Mouse (Mus musculus): Measurements from ENCODE around the gene Nfix. TPM values are rescaled to one million over a fixed set of nuclear protein-coding genes. Genes with fewer than 3 reads are reported as not detected.
"Not testable (repeated sequence)": the region's sequence is repeated elsewhere in the genome, so short reads cannot be mapped to it uniquely, and the experiment has no call there.

Nfix gene
- total and polyA plus RNA-seq, 2 experiments from 2014 or later, result 92.5 to 123 TPM

DNA sequence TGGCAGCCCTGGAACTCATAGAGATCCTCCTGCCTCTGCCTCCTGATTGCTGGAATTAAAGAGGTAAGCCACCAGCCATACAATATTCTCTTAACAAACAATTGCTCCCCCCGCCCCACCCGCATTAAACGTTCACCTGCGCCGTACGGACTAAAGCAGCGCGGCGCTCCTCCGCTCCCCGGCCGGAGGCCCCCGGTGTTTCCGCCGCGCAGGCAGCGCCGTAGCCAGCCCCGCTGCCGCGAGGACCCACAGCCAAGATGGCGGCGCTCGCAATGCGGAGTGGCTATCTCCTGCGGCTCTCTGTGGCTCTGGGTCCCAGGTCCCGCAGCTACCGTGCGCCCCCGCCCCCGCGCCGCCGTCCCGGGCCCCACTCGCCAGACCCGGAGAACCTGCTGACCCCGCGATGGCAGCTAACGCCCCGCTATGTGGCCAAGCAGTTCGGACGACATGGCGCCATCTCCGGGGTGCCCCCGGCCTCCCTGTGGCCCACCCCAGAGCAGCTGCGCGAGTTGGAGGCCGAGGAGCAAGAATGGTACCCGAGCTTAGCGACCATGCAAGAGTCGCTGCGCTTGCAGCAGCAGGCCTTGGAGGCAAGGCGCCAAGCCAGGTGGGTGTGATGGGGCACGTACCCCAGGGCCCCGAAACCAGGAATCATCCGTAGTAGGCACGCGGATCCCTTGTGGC is 32.0 kb upstream of the Nfix start:
- H3K9ac ChIP-seq (replicated peaks; ENCODE audit: low read length), result peak overlapping the region; percentile 95
- no peak for TF ChIP-seq CTCF (IDR thresholded peaks at IDR 0.05; ENCODE audit: low read depth)
- WGBS, result 1% methylated on average over 59 of the region's 59 CpGs
- H3K9me3 ChIP-seq (ENCODE audit: low read length), result no peaks in the 10 kb centered on the region
- H3K27ac ChIP-seq, result peak overlapping the region; percentile 98
- ATAC-seq (peak; percentile 77), DNase-seq (ENCODE audit: low spot score) (peak; percentile 85)
- peak overlapping the region; percentile 93 for H3K4me3 ChIP-seq (ENCODE audit: low read length)
- 0 out of 2 replicates have a peak, but pooled peaks cover 12% of the 10 kb centered on the region for H3K4me1 ChIP-seq (ENCODE audit: insufficient read depth, low read length)
- peaks cover 16% of the 10 kb centered on the region for H3K36me3 ChIP-seq (ENCODE audit: insufficient read depth, low read length)
- H3K27me3 ChIP-seq (ENCODE audit: insufficient read depth, low read length), result no peaks in the 10 kb centered on the region
- H3K4me2 ChIP-seq (ENCODE audit: low read depth, low read length), result peak overlapping the region; percentile 81

DNA sequence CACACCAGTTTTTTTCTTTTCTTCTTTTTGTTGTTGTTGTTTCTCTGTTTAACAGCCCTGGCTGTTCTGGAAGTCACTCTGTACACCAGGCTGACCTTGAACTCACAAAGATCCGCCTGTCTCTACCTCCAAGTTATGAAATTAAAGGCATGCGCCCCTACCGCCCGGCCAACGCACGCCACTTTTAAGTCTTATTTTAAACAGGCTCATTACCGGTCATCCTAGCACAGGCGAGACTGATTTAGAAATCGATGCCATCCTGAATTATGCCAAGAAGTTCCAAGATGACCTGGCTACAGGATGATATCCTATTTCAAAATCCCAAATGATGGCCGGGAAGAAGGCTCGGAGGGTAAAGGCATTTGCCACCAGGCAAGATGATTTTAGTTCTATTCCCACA is 31.3 kb upstream of the Nfix start, which contains the start of gene Gadd45gip1:
Gene Gadd45gip1 (plus strand): TSS at position 33 of the 400 bp plus-strand sequence.
- no peaks in the 10 kb centered on the region for H3K27me3 ChIP-seq (ENCODE audit: insufficient read depth, low read length)
- ATAC-seq (no peak), DNase-seq (ENCODE audit: low spot score) (no peak)
- H3K36me3 ChIP-seq (ENCODE audit: insufficient read depth, low read length), result peaks cover 9% of the 10 kb centered on the region; the same call in 1 of the 2 replicates
- WGBS, result 82% methylated on average over 11 of the region's 11 CpGs
- 0 out of 2 replicates have a peak, but pooled peaks cover 12% of the 10 kb centered on the region for H3K4me1 ChIP-seq (ENCODE audit: insufficient read depth, low read length)
- H3K9me3 ChIP-seq (ENCODE audit: low read length), result no peaks in the 10 kb centered on the region
- peak within 1 kb of the TSS; percentile 95 for H3K9ac ChIP-seq (replicated peaks; ENCODE audit: low read length)
- peak within 1 kb of the TSS; percentile 81 for H3K4me2 ChIP-seq (ENCODE audit: low read depth, low read length)
- TF ChIP-seq CTCF (IDR thresholded peaks at IDR 0.05; ENCODE audit: low read depth), result no peak
- peak within 1 kb of the TSS; percentile 93 for H3K4me3 ChIP-seq (ENCODE audit: low read length)
- peak within 1 kb of the TSS; percentile 98 for H3K27ac ChIP-seq

DNA sequence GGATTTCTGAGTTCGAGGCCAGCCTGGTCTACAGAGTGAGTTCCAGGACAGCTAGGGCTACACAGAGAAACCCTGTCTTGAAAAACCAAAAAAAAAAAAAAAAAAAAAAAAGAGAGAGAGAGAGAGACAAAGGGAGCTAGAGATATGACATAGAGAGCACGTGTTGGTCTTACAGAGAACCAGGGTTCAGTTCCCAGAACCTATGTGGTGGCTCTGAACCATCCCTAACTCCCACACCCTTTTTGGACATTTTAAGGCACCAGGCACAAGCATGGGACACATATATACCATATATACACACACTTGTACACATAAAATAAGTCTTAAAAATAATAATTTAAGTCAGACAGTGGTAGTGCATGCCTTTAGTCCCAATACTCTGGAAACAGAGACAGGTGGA is 26.4 kb upstream of the Nfix start:
- not testable (repeated sequence) for H3K4me3 ChIP-seq (ENCODE audit: low read length); DNase-seq (ENCODE audit: low spot score); H3K27me3 ChIP-seq (ENCODE audit: insufficient read depth, low read length); ATAC-seq; H3K9me3 ChIP-seq (ENCODE audit: low read length); H3K4me1 ChIP-seq (ENCODE audit: insufficient read depth, low read length); H3K9ac ChIP-seq (replicated peaks; ENCODE audit: low read length); H3K4me2 ChIP-seq (ENCODE audit: low read depth, low read length); H3K27ac ChIP-seq; H3K36me3 ChIP-seq (ENCODE audit: insufficient read depth, low read length)
- WGBS, result 91% methylated on average over 2 of the region's 2 CpGs

DNA sequence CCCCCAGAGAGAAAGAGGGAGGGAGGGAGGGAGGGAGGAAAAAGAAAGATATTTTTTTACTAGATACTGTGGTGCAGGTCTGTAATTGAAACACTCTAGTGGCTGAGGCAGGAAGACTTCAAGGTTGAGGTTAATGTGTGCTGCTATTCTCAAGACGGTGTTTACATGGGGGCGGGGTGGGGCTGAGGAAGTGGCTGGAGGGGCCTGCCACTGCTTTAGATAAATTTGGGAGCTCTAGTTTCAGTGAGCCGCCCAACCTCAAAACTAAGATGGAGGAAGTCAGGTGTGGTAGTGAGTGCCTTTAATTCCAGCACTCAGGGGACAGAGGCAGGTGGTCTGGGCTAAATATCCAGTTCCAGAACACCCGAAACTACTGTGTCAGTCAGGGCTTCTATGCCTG is 25.5 kb upstream of the Nfix start:
- H3K4me3 ChIP-seq (ENCODE audit: low read length), result no peak overlapping the region
- no peak overlapping the region for H3K9ac ChIP-seq (replicated peaks; ENCODE audit: low read length)
- TF ChIP-seq CTCF (IDR thresholded peaks at IDR 0.05; ENCODE audit: low read depth), result no peak
- H3K9me3 ChIP-seq (ENCODE audit: low read length), result no peaks in the 10 kb centered on the region
- 79% methylated on average over 4 of the region's 4 CpGs for WGBS
- DNase-seq (ENCODE audit: low spot score) (no peak), ATAC-seq (no peak)
- no peaks in the 10 kb centered on the region for H3K27me3 ChIP-seq (ENCODE audit: insufficient read depth, low read length)
- H3K36me3 ChIP-seq (ENCODE audit: insufficient read depth, low read length), result no peaks in the 10 kb centered on the region
- no peak overlapping the region for H3K4me2 ChIP-seq (ENCODE audit: low read depth, low read length)
- H3K27ac ChIP-seq, result no peak overlapping the region
- no peaks in the 10 kb centered on the region for H3K4me1 ChIP-seq (ENCODE audit: insufficient read depth, low read length)

DNA sequence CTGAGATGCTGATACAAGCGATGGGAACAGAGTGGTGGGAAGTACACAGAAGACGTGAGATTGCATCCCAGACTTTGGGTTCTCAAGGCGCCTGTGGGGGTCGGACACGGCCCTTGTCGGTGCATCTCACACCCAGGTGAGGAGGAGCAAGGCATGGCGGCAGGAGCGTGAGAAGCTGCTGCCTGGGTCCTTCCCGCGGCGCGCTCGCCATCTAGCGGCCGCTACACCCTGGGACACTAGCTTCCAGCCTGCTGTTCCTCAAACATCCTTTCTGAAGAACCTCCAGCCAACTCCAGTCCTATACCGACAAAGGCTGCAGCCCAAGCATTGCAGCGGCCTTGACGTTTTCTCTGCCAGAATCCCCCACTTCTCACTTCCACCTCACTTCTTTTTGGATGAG is 23.5 kb upstream of the Nfix start:
- H3K4me1 ChIP-seq (ENCODE audit: insufficient read depth, low read length), result no peaks in the 10 kb centered on the region
- H3K36me3 ChIP-seq (ENCODE audit: insufficient read depth, low read length), result no peaks in the 10 kb centered on the region
- H3K4me3 ChIP-seq (ENCODE audit: low read length), result peak overlapping the region; percentile 27
- TF ChIP-seq CTCF (IDR thresholded peaks at IDR 0.05; ENCODE audit: low read depth), result peak; percentile 93
- peak; percentile 88 for ATAC-seq
- peak overlapping the region; percentile 51 for H3K4me2 ChIP-seq (ENCODE audit: low read depth, low read length)
- H3K9ac ChIP-seq (replicated peaks; ENCODE audit: low read length), result peak overlapping the region; percentile 18; the same call in 1 of the 2 replicates
- under 1% methylated on average over 18 of the region's 18 CpGs for WGBS
- peak; percentile 91 for DNase-seq (ENCODE audit: low spot score)
- H3K27me3 ChIP-seq (ENCODE audit: insufficient read depth, low read length), result no peaks in the 10 kb centered on the region
- H3K9me3 ChIP-seq (ENCODE audit: low read length), result no peaks in the 10 kb centered on the region
- no peak overlapping the region for H3K27ac ChIP-seq

DNA sequence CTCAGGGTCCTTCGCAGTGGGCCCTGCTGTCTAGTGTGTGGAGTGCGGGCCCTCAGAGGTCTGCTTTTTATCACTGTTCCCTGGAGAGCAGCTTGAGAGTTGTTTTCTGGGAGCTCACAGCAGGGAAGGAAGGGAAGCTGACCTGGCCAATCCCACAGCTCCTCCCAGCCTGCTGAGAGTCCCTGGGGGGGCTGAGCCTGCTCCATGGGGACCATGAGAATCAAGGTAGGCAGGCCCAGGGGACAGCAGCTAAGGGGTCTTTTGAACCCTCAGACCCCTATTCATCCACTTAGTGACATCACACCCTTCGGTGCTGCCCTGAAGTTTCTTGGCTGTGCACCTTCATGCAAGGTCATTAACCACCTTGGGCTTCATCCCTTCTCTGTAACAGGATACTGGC is 22.6 kb upstream of the Nfix start, which contains the start of gene Dand5:
Gene Dand5 (minus strand): TSS at position 101 of the 400 bp plus-strand sequence.
- DNase-seq (ENCODE audit: low spot score) (no peak), ATAC-seq (no peak)
- no peaks in the 10 kb centered on the region for H3K36me3 ChIP-seq (ENCODE audit: insufficient read depth, low read length)
- peak within 1 kb of the TSS; percentile 27 for H3K4me3 ChIP-seq (ENCODE audit: low read length)
- no peaks in the 10 kb centered on the region for H3K27me3 ChIP-seq (ENCODE audit: insufficient read depth, low read length)
- no peaks in the 10 kb centered on the region for H3K9me3 ChIP-seq (ENCODE audit: low read length)
- H3K9ac ChIP-seq (replicated peaks; ENCODE audit: low read length), result peak within 1 kb of the TSS; percentile 18; the same call in 1 of the 2 replicates
- no peak within 1 kb of the TSS for H3K27ac ChIP-seq
- H3K4me2 ChIP-seq (ENCODE audit: low read depth, low read length), result peak within 1 kb of the TSS; percentile 51
- WGBS, result 53% methylated on average over 3 of the region's 3 CpGs
- H3K4me1 ChIP-seq (ENCODE audit: insufficient read depth, low read length), result no peaks in the 10 kb centered on the region
- no peak for TF ChIP-seq CTCF (IDR thresholded peaks at IDR 0.05; ENCODE audit: low read depth)

DNA sequence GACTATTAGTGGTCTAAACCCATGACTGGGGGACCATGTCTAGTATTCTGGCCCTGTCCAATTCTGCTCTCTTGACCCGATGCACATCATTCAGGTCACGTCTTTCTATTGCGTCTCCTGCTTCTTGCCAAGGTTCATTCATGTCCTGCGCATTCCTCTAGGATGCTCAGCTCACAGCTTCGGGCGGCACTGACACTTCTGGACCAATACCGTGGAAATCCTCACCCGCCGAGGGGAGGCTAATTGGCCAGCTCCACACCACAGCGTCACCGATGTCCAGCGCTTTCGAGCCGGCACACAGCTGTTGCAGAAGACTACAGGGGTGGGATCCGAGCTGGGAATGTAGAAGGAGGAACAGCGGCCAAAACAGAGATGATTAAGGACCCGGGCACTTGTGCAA is 16.0 kb upstream of the Nfix start:
- Histone ChIP-seq H3K4me2 (ENCODE audit: low read depth, low read length) (no peak overlapping the region), H3K9me3 (ENCODE audit: low read length) (no peaks in the 10 kb centered on the region), H3K27ac (0 out of 2 replicates have a peak overlapping the region, but pooled peaks have one; percentile 76), H3K36me3 (ENCODE audit: insufficient read depth, low read length) (no peaks in the 10 kb centered on the region), H3K4me1 (ENCODE audit: insufficient read depth, low read length) (0 out of 2 replicates have a peak, but pooled peaks cover 13% of the 10 kb centered on the region), H3K9ac (replicated peaks; ENCODE audit: low read length) (no peak overlapping the region), H3K4me3 (ENCODE audit: low read length) (no peak overlapping the region), H3K27me3 (ENCODE audit: insufficient read depth, low read length) (no peaks in the 10 kb centered on the region)
- TF ChIP-seq CTCF (IDR thresholded peaks at IDR 0.05; ENCODE audit: low read depth), result no peak
- 72% methylated on average over 17 of the region's 17 CpGs for WGBS
- DNase-seq (ENCODE audit: low spot score) (no peak), ATAC-seq (no peak)

Data from hindbrain, postnatal 0 days (tissue).